Mouse (Mus musculus) kidney, adult 2 months (tissue): ENCODE data around the gene Pecr.

ENCODE experiments used
- CTCF ChIP-seq: fragments of 200-500 bp; conservative IDR thresholded peaks from 2 replicates; pipeline ENCODE4 v1.5.1; 2011; ENCODE audit warnings: low read depth, mild to moderate bottlenecking, control low read depth, low read length, moderate library complexity, mixed read lengths; ENCODE audit not compliant: insufficient read depth, insufficient read length
- POLR2A ChIP-seq: fragments of 200-500 bp; IDR thresholded peaks from one replicate; pipeline ENCODE4 v1.6.1; 2011; ENCODE audit warnings: low read depth, low read length, control low read depth

- TF ChIP-seq CTCF (no peak), POLR2A (no peak)
These were observed 31.3 kb upstream of the Pecr start for GRCm38 (mm10) chr1:72315447-72315846.
